Mouse (Mus musculus) lung, embryonic 16.5 days (tissue): ENCODE measurements around the gene Csdc2. TPM values are rescaled to one million over a fixed set of nuclear protein-coding genes. Genes with fewer than 3 reads are reported as not detected.

ENCODE experiments used
- ATAC-seq: fragments of 200-750 bp; cut with Nextera tagmentation; 2 replicates; pipeline ENCODE4 v1.8.0; 2017; ENCODE audit warnings: low read depth, mild to moderate bottlenecking, moderate library complexity
- H3K27ac ChIP-seq: fragments of 300-500 bp; sonication (generic); 2 replicates; pipeline ENCODE4 v1.5.1; 2014; ENCODE audit warnings: mild to moderate bottlenecking, control low read depth, low read length
- H3K27me3 ChIP-seq: fragments of 300-500 bp; sonication (generic); 2 replicates; pipeline ENCODE4 v1.6.1; 2014; ENCODE audit warnings: low read depth, low read length, mixed read lengths; ENCODE audit not compliant: control insufficient read depth, insufficient read depth
- H3K36me3 ChIP-seq: fragments of 300-500 bp; sonication (generic); 2 replicates; pipeline ENCODE4 v1.6.1; 2014; ENCODE audit warnings: low read length; ENCODE audit not compliant: control insufficient read depth, insufficient read depth
- H3K4me1 ChIP-seq: fragments of 300-500 bp; sonication (generic); replicated peaks from 2 replicates; pipeline ENCODE4 v1.6.1; 2014; ENCODE audit warnings: low read length, mixed read lengths; ENCODE audit not compliant: control insufficient read depth, insufficient read depth
- H3K4me2 ChIP-seq: fragments of 300-500 bp; sonication (generic); 2 replicates; pipeline ENCODE4 v1.6.1; 2014; ENCODE audit warnings: low read depth, low read length, control low read depth
- H3K4me3 ChIP-seq: fragments of 300-500 bp; sonication (generic); 2 replicates; pipeline ENCODE4 v1.5.1; 2014; ENCODE audit warnings: mild to moderate bottlenecking, low read length, control low read depth
- H3K9ac ChIP-seq: fragments of 300-500 bp; sonication (generic); 2 replicates; pipeline ENCODE4 v1.6.1; 2014; ENCODE audit warnings: low read length, control low read depth
- H3K9me3 ChIP-seq: fragments of 300-500 bp; sonication (generic); 2 replicates; pipeline ENCODE4 v1.6.1; 2016; ENCODE audit warnings: low read length; ENCODE audit not compliant: control insufficient read depth
- WGBS: fragments of 180-500 bp; shearing (Covaris S2); extraction: QIAGEN DNeasy Blood & Tissue Kit; methylation state at CpG from one replicate; pipeline ENCODE4 v1.1.7; 2014; 5-methylcytosine and 5-hydroxymethylcytosine counted together
- polyA plus RNA-seq: library from polyadenylated mRNA; unstranded; fragments of >200 nt; fragmentation: Nextera tagmentation; extraction: Ambion mirVana; gene quantifications from 2 replicates; pipeline ENCODE4 v1.2.1, GENCODE M21; 2015

Csdc2 gene
- polyA plus RNA-seq, 1 experiment from 2014 or later, result 10.0 TPM

GRCm38 (mm10) chr15:81956457-81956856, 19.9 kb downstream of the Csdc2 start:
- H3K4me3 ChIP-seq, result no peak overlapping the region
- H3K27me3 ChIP-seq, result no peaks in the 10 kb centered on the region
- H3K9me3 ChIP-seq, result no peaks in the 10 kb centered on the region
- no peak overlapping the region for H3K27ac ChIP-seq
- WGBS, result 63% methylated on average over 8 of the region's 8 CpGs
- H3K9ac ChIP-seq, result no peak overlapping the region
- ATAC-seq, result no peak
- H3K4me2 ChIP-seq, result no peak overlapping the region
- peaks cover 5% of the 10 kb centered on the region for H3K4me1 ChIP-seq
- H3K36me3 ChIP-seq, result peaks cover 25% of the 10 kb centered on the region

GRCm38 (mm10) chr15:81957598-81957997, 21.0 kb downstream of the Csdc2 start:
- Histone ChIP-seq H3K9ac (no peak overlapping the region), H3K4me3 (no peak overlapping the region), H3K4me1 (peaks cover 5% of the 10 kb centered on the region), H3K27ac (no peak overlapping the region), H3K27me3 (no peaks in the 10 kb centered on the region), H3K9me3 (no peaks in the 10 kb centered on the region), H3K4me2 (no peak overlapping the region), H3K36me3 (peaks cover 19% of the 10 kb centered on the region)
- no peak for ATAC-seq
- 77% methylated on average over 11 of the region's 11 CpGs for WGBS

- 77% methylated on average over 3 of the region's 3 CpGs for WGBS
- H3K4me2 ChIP-seq, result no peak overlapping the region
- H3K9me3 ChIP-seq, result no peaks in the 10 kb centered on the region
- no peak for ATAC-seq
- H3K27me3 ChIP-seq, result no peaks in the 10 kb centered on the region
- no peak overlapping the region for H3K9ac ChIP-seq
- H3K36me3 ChIP-seq, result peaks cover 19% of the 10 kb centered on the region
- H3K4me3 ChIP-seq, result no peak overlapping the region
- H3K4me1 ChIP-seq, result peaks cover 5% of the 10 kb centered on the region
- H3K27ac ChIP-seq, result no peak overlapping the region
Observed at GRCm38 (mm10) chr15:81958906-81959305, 22.3 kb downstream of the Csdc2 start.

- H3K4me2 ChIP-seq, result peak within 1 kb of the TSS; percentile 96
- H3K4me1 ChIP-seq, result peaks cover 5% of the 10 kb centered on the region
- H3K36me3 ChIP-seq, result peaks cover 7% of the 10 kb centered on the region; the same call in 1 of the 2 replicates
- H3K9me3 ChIP-seq, result no peaks in the 10 kb centered on the region
- peak within 1 kb of the TSS; percentile 68 for H3K4me3 ChIP-seq
- peak within 1 kb of the TSS; percentile 70 for H3K9ac ChIP-seq
- peak within 1 kb of the TSS; percentile 82 for H3K27ac ChIP-seq
- under 1% methylated on average over 71 of the region's 77 CpGs for WGBS
- no peaks in the 10 kb centered on the region for H3K27me3 ChIP-seq
- peak; percentile 99 for ATAC-seq
Observed at GRCm38 (mm10) chr15:81960171-81961077, 23.9 kb downstream of the Csdc2 start, which contains the start of gene Pmm1. TSS of gene Pmm1 (minus strand) at chr15:81960930.

- Histone ChIP-seq H3K4me3 (peak overlapping the region; percentile 68), H3K27ac (no peak overlapping the region), H3K9ac (peak overlapping the region; percentile 56), H3K4me2 (peak overlapping the region; percentile 96), H3K36me3 (peaks cover 4% of the 10 kb centered on the region; the same call in 1 of the 2 replicates), H3K9me3 (no peaks in the 10 kb centered on the region), H3K27me3 (no peaks in the 10 kb centered on the region), H3K4me1 (peaks cover 5% of the 10 kb centered on the region)
- WGBS, result 0% methylated on average over 4 of the region's 8 CpGs
- no peak; the same call in 1 of the 2 replicates for ATAC-seq
Observed at GRCm38 (mm10) chr15:81961078-81961451, 24.5 kb downstream of the Csdc2 start.

- H3K4me2 ChIP-seq, result no peak overlapping the region
- no peak overlapping the region for H3K9ac ChIP-seq
- H3K27me3 ChIP-seq, result no peaks in the 10 kb centered on the region
- H3K9me3 ChIP-seq, result no peaks in the 10 kb centered on the region
- H3K4me1 ChIP-seq, result peaks cover 5% of the 10 kb centered on the region
- 26% methylated on average over 1 of the region's 1 CpGs for WGBS
- H3K4me3 ChIP-seq, result no peak overlapping the region
- no peak overlapping the region for H3K27ac ChIP-seq
- no peak for ATAC-seq
- no peaks in the 10 kb centered on the region for H3K36me3 ChIP-seq
Observed at GRCm38 (mm10) chr15:81964262-81964661, 27.7 kb downstream of the Csdc2 start.

GRCm38 (mm10) chr15:81964980-81965545, 28.5 kb downstream of the Csdc2 start:
- no peaks in the 10 kb centered on the region for H3K36me3 ChIP-seq
- no peak overlapping the region for H3K9ac ChIP-seq
- ATAC-seq, result no peak
- H3K4me3 ChIP-seq, result no peak overlapping the region
- H3K27me3 ChIP-seq, result no peaks in the 10 kb centered on the region
- no peaks in the 10 kb centered on the region for H3K9me3 ChIP-seq
- 59% methylated on average over 4 of the region's 4 CpGs for WGBS
- no peaks in the 10 kb centered on the region for H3K4me1 ChIP-seq
- no peak overlapping the region for H3K27ac ChIP-seq
- no peak overlapping the region for H3K4me2 ChIP-seq

- ATAC-seq, result peak; percentile 49; the same call in 1 of the 2 replicates
- H3K9ac ChIP-seq, result no peak overlapping the region
- 58% methylated on average over 12 of the region's 14 CpGs for WGBS
Observed at GRCm38 (mm10) chr15:81966062-81966829, 29.7 kb downstream of the Csdc2 start.

GRCm38 (mm10) chr15:81967821-81968220, 31.3 kb downstream of the Csdc2 start:
- Histone ChIP-seq H3K27ac (no peak overlapping the region), H3K4me1 (no peaks in the 10 kb centered on the region), H3K9me3 (peaks cover 4% of the 10 kb centered on the region; the same call in 1 of the 2 replicates), H3K4me3 (no peak overlapping the region), H3K27me3 (no peaks in the 10 kb centered on the region), H3K36me3 (no peaks in the 10 kb centered on the region), H3K4me2 (no peak overlapping the region), H3K9ac (no peak overlapping the region)
- WGBS, result 78% methylated on average over 5 of the region's 5 CpGs
- no peak for ATAC-seq

More at GRCm38 (mm10) chr15:81966062-81966829, 29.7 kb downstream of the Csdc2 start:
- H3K36me3 ChIP-seq, result no peaks in the 10 kb centered on the region
- H3K4me2 ChIP-seq, result no peak overlapping the region
- no peaks in the 10 kb centered on the region for H3K4me1 ChIP-seq
- no peak overlapping the region for H3K27ac ChIP-seq
- H3K9me3 ChIP-seq, result no peaks in the 10 kb centered on the region
- no peaks in the 10 kb centered on the region for H3K27me3 ChIP-seq
- H3K4me3 ChIP-seq, result no peak overlapping the region
